ENCODE assay signal across 9 mouse cellular contexts in the genomic region with DNA sequence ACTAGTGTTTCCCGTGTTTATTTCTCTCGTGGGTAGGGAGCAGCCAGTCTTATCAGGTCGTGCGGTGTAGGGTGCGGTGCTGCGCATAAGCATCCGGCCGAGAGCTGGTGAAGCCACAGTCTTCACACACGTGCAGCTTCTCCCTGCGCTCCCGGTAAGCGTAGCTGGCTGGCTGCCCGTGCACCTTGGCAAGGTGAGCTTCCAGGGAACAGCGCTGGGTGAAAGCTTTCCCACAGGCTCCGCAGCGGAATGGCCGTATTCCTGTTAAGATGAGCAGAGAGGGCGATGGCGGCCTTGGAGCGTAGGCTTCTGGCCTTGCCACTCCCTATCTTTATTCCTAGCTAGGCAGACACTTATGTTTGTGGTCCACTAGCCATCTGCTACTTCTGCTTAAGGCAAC. TPM values are rescaled to one million over a fixed set of nuclear protein-coding genes. Genes with fewer than 3 reads are reported as not detected.
A peak's percentile ranks its signal among the peaks of the same experiment; 100 is the strongest.
DNase-seq lines count a peak whose midpoint lies in the region; ATAC-seq and TF ChIP-seq lines count a peak whose summit lies in the region.
"Had no signal": no experiment of that assay in that cellular context is flagged by ENCODE, and none has a peak within 500 bp of the region (broad histone marks: within the 10 kb centered on the region; RNA-seq: fewer than 3 reads in every experiment).

No protein-coding gene starts in this region.

- H3K4me3 ChIP-seq in heart, embryonic 13.5 days, result peak overlapping the region; percentile 87
- H3K4me3 ChIP-seq in G1E (ENCODE audit: low read depth, low read length), result peak overlapping the region; percentile 98; the same call in 1 of the 2 replicates
- H3K4me3 ChIP-seq in embryonic facial prominence, embryonic 11.5 days (ENCODE audit: low read depth, low read length), result peak overlapping the region; percentile 76; the same call in 1 of the 2 replicates

- H3K4me1 ChIP-seq in heart, embryonic 13.5 days, result peaks cover 18% of the 10 kb centered on the region
- peaks cover 34% of the 10 kb centered on the region for H3K4me1 ChIP-seq in G1E (ENCODE audit: insufficient read depth, low read depth, low read length)
- no peaks in the 10 kb centered on the region; the same call in 1 of the 2 replicates for H3K4me1 ChIP-seq in embryonic facial prominence, embryonic 11.5 days (ENCODE audit: control insufficient read depth, insufficient read depth, low read length)

- H3K4me2 ChIP-seq in heart, embryonic 13.5 days, result peak overlapping the region; percentile 93; the same call in 1 of the 2 replicates
- H3K4me2 ChIP-seq in embryonic facial prominence, embryonic 11.5 days (ENCODE audit: low read depth, low read length), result no peak overlapping the region

- no peak for TF ChIP-seq CTCF in G1E (IDR thresholded peaks at IDR 0.05; ENCODE audit: low read depth, low read length)

- no peaks in the 10 kb centered on the region for H3K9me3 ChIP-seq in heart, embryonic 13.5 days
- no peaks in the 10 kb centered on the region for H3K9me3 ChIP-seq in G1E (replicated peaks)
- H3K9me3 ChIP-seq in embryonic facial prominence, embryonic 11.5 days (replicated peaks; ENCODE audit: control insufficient read depth, low read length), result no peaks in the 10 kb centered on the region

- no peaks in the 10 kb centered on the region for H3K27me3 ChIP-seq in heart, embryonic 13.5 days (replicated peaks)
- no peaks in the 10 kb centered on the region for H3K27me3 ChIP-seq in G1E (ENCODE audit: insufficient read depth, low read length)
- H3K27me3 ChIP-seq in embryonic facial prominence, embryonic 11.5 days (ENCODE audit: control insufficient read depth, insufficient read depth, low read length), result no peaks in the 10 kb centered on the region

- DNase-seq in heart, postnatal 10 days, result no peak
- no peak for DNase-seq in G1E (ENCODE audit: low spot score)
- DNase-seq in embryonic facial prominence, embryonic 11.5 days (ENCODE audit: low spot score), result no peak
- DNase-seq in kidney, postnatal 10 days, result peak; percentile 38
- peak; percentile 43 for DNase-seq in right cerebral cortex, postnatal 4 days
- DNase-seq in embryo, embryonic 10.5 days (ENCODE audit: low spot score), result no peak
- DNase-seq in left cerebral cortex, adult 8-10 months (ENCODE audit: low spot score in 2 of 2), result no peak

- no peak overlapping the region for H3K27ac ChIP-seq in heart, embryonic 13.5 days (replicated peaks)
- H3K27ac ChIP-seq in embryonic facial prominence, embryonic 11.5 days (replicated peaks; ENCODE audit: low read depth, low read length), result no peak overlapping the region

- peaks cover 35% of the 10 kb centered on the region for H3K36me3 ChIP-seq in heart, embryonic 13.5 days
- peaks cover 47% of the 10 kb centered on the region for H3K36me3 ChIP-seq in G1E (replicated peaks)
- no peaks in the 10 kb centered on the region for H3K36me3 ChIP-seq in embryonic facial prominence, embryonic 11.5 days (replicated peaks; ENCODE audit: control insufficient read depth, insufficient read depth, low read depth, low read length)

- 84% methylated on average over 20 of the region's 20 CpGs for WGBS in heart, embryonic 13.5 days
- WGBS in embryonic facial prominence, embryonic 11.5 days, result 87% methylated on average over 20 of the region's 20 CpGs

- no peak for ATAC-seq in heart, embryonic 13.5 days (ENCODE audit: extremely low read depth, insufficient number of reproducible peaks, low FRiP score, low TSS enrichment)
- ATAC-seq in G1E (ENCODE audit: extremely low read depth, insufficient number of reproducible peaks, low FRiP score, poor library complexity, severe bottlenecking), result no peak
- ATAC-seq in embryonic facial prominence, embryonic 11.5 days (replicated peaks; ENCODE audit: insufficient number of reproducible peaks, low FRiP score, low TSS enrichment, low read depth), result no peak

- intact Hi-C loops in heart, postnatal 10 days (cut with DNase I), result no loop called here

- H3K9ac ChIP-seq in heart, embryonic 13.5 days, result 0 out of 2 replicates have a peak overlapping the region, but pooled peaks have one; percentile 91
- H3K9ac ChIP-seq in embryonic facial prominence, embryonic 11.5 days (replicated peaks; ENCODE audit: low read length), result no peak overlapping the region

RNA-seq across cellular contexts. Expression of a gene that starts 1.3 kb away (rescaled TPM):
- 145 and 170 TPM in 2 replicates for polyA plus RNA-seq in heart, embryonic 13.5 days (2015; fragmentation: Nextera tagmentation; extraction: Ambion mirVana)
- total RNA-seq in heart, postnatal 10 days (2021), result 10 to 100 TPM; 68.5 to 76.1 TPM
- total RNA-seq in G1E (2014; fragmentation: Nextera tagmentation), result 18.9 and 19.7 TPM in 2 replicates
- total RNA-seq in G1E (2017), result 30.8 and 38.1 TPM in 2 replicates
- polyA plus RNA-seq in G1E (2012), result 20.7 and 38.1 TPM in 2 replicates
- polyA plus RNA-seq in embryonic facial prominence, embryonic 11.5 days (2014; fragmentation: Nextera tagmentation; extraction: Ambion mirVana), result 245 and 256 TPM in 2 replicates
- total RNA-seq in left cerebral cortex, adult 8-10 months (2022), result 100 to 1,000 TPM; 119 to 124 (median 122) TPM

RNA-seq across cellular contexts. Expression of a gene that starts 1.6 kb away (rescaled TPM):
- polyA plus RNA-seq in heart, embryonic 13.5 days (2015; fragmentation: Nextera tagmentation; extraction: Ambion mirVana), result 113 and 123 TPM in 2 replicates
- 10 to 100 TPM; 55.5 to 60.7 TPM for total RNA-seq in heart, postnatal 10 days (2021)
- total RNA-seq in G1E (2014; fragmentation: Nextera tagmentation) (23.0 and 34.5 TPM in 2 replicates), G1E (2017) (58.7 and 66.6 TPM in 2 replicates)
- polyA plus RNA-seq in G1E (2012), result 66.9 and 79.0 TPM in 2 replicates
- polyA plus RNA-seq in embryonic facial prominence, embryonic 11.5 days (2014; fragmentation: Nextera tagmentation; extraction: Ambion mirVana), result 166 and 177 TPM in 2 replicates
- 10 to 100 TPM; 56.6 to 66.4 (median 60.7) TPM for total RNA-seq in left cerebral cortex, adult 8-10 months (2022)

RNA-seq across cellular contexts. Expression of a gene that starts 2.1 kb away (rescaled TPM):
- not detected in 2 replicates for polyA plus RNA-seq in heart, embryonic 13.5 days (2015; fragmentation: Nextera tagmentation; extraction: Ambion mirVana)
- not detected for total RNA-seq in heart, postnatal 10 days (2021)
- not detected in 2 replicates for total RNA-seq in G1E (2014; fragmentation: Nextera tagmentation)
- total RNA-seq in G1E (2017), result not detected in 2 replicates
- not detected in 2 replicates for polyA plus RNA-seq in G1E (2012)
- not detected in 2 replicates for polyA plus RNA-seq in embryonic facial prominence, embryonic 11.5 days (2014; fragmentation: Nextera tagmentation; extraction: Ambion mirVana)
- total RNA-seq in left cerebral cortex, adult 8-10 months (2022), result not detected
- polyA plus RNA-seq: gonadal fat pad, adult 2 months had no signal

RNA-seq across cellular contexts. Expression of a gene that starts 34.8 kb away (rescaled TPM):
- 76.8 and 81.8 TPM in 2 replicates for polyA plus RNA-seq in heart, embryonic 13.5 days (2015; fragmentation: Nextera tagmentation; extraction: Ambion mirVana)
- 100 to 1,000 TPM; 303 to 326 TPM for total RNA-seq in heart, postnatal 10 days (2021)
- total RNA-seq in G1E (2014; fragmentation: Nextera tagmentation) (313 and 371 TPM in 2 replicates), G1E (2017) (182 and 204 TPM in 2 replicates)
- 98.4 and 131 TPM in 2 replicates for polyA plus RNA-seq in G1E (2012)
- 56.8 and 56.9 TPM in 2 replicates for polyA plus RNA-seq in embryonic facial prominence, embryonic 11.5 days (2014; fragmentation: Nextera tagmentation; extraction: Ambion mirVana)
- total RNA-seq in left cerebral cortex, adult 8-10 months (2022), result 100 to 1,000 TPM; 173 to 205 (median 180) TPM

RNA-seq across cellular contexts. Expression of a gene that starts 46.5 kb away (rescaled TPM):
- 0.37 and 0.39 TPM in 2 replicates for polyA plus RNA-seq in heart, embryonic 13.5 days (2015; fragmentation: Nextera tagmentation; extraction: Ambion mirVana)
- under 1 TPM; 0.20 to 0.26 TPM for total RNA-seq in heart, postnatal 10 days (2021)
- total RNA-seq in G1E (2014; fragmentation: Nextera tagmentation) (1.4 and 2.2 TPM in 2 replicates), G1E (2017) (0.64 and 1.1 TPM in 2 replicates)
- polyA plus RNA-seq in G1E (2012), result 0.10 TPM in 1 of 2 replicates, not detected in the other
- polyA plus RNA-seq in embryonic facial prominence, embryonic 11.5 days (2014; fragmentation: Nextera tagmentation; extraction: Ambion mirVana), result 0.28 and 0.31 TPM in 2 replicates
- total RNA-seq in left cerebral cortex, adult 8-10 months (2022), result under 1 TPM; 0.36 to 0.50 (median 0.38) TPM

Comparison
In these comparisons a context has a peak if more than half of its experiments do, and no peak if none do; other contexts are left out.
1. DNase-seq: peak in kidney, postnatal 10 days (single experiment) and right cerebral cortex, postnatal 4 days (single experiment); none in heart, postnatal 10 days (0 of 2), G1E (single experiment), embryonic facial prominence, embryonic 11.5 days (single experiment), embryo, embryonic 10.5 days (single experiment) and left cerebral cortex, adult 8-10 months (0 of 2).
2. Peak in every context shown above with its lines, with median percentiles within 50 percentile points of each other: H3K4me3 ChIP-seq.